17 mouse cellular contexts compared by ENCODE assay signal in genomic region chr13:3876448-3876847, GRCm38 (mm10). TPM values are rescaled to one million over a fixed set of nuclear protein-coding genes. Genes with fewer than 3 reads are reported as not detected.
DNase-seq lines count a peak whose midpoint lies in the region; ATAC-seq and TF ChIP-seq lines count a peak whose summit lies in the region.
"Had no signal": no experiment of that assay in that cellular context is flagged by ENCODE, and none has a peak within 500 bp of the region (broad histone marks: within the 10 kb centered on the region; RNA-seq: fewer than 3 reads in every experiment).

No protein-coding gene starts in this region.

- no peak overlapping the region for H3K4me3 ChIP-seq in intestine, embryonic 15.5 days (replicated peaks)
- no peak overlapping the region for H3K4me3 ChIP-seq in intestine, postnatal 0 days (ENCODE audit: low read depth, low read length)
- H3K4me3 ChIP-seq in midbrain, embryonic 16.5 days (ENCODE audit: low read depth, low read length) = no peak overlapping the region
- no peak overlapping the region for H3K4me3 ChIP-seq in midbrain, embryonic 15.5 days
- H3K4me3 ChIP-seq in stomach, postnatal 0 days (ENCODE audit: low read depth, low read length) = no peak overlapping the region
- H3K4me3 ChIP-seq: forebrain, embryonic 12.5 days; heart, embryonic 15.5 days; hindbrain, embryonic 12.5 days; kidney, embryonic 15.5 days; midbrain, embryonic 12.5 days; neural tube, embryonic 13.5 days had no signal

- H3K27ac ChIP-seq in intestine, embryonic 15.5 days = 0 out of 2 replicates have a peak overlapping the region, but pooled peaks have one; percentile 6
- H3K27ac ChIP-seq in intestine, postnatal 0 days (ENCODE audit: low read depth, low read length) = no peak overlapping the region
- H3K27ac ChIP-seq in midbrain, embryonic 16.5 days (ENCODE audit: low read length) = no peak overlapping the region
- no peak overlapping the region for H3K27ac ChIP-seq in midbrain, embryonic 15.5 days
- peak overlapping the region; percentile 35; the same call in 1 of the 2 replicates for H3K27ac ChIP-seq in stomach, postnatal 0 days (replicated peaks)
- H3K27ac ChIP-seq: forebrain, embryonic 12.5 days; heart, embryonic 15.5 days; hindbrain, embryonic 12.5 days; kidney, embryonic 15.5 days; liver, embryonic 14.5 days; midbrain, embryonic 12.5 days; neural tube, embryonic 13.5 days had no signal

- 0 out of 2 replicates have a peak, but pooled peaks cover 3% of the 10 kb centered on the region for H3K36me3 ChIP-seq in intestine, embryonic 15.5 days
- H3K36me3 ChIP-seq in intestine, postnatal 0 days (ENCODE audit: control insufficient read depth, insufficient read depth) = peaks cover 6% of the 10 kb centered on the region; the same call in 1 of the 2 replicates
- no peaks in the 10 kb centered on the region for H3K36me3 ChIP-seq in midbrain, embryonic 16.5 days (ENCODE audit: control insufficient read depth, insufficient read depth, low read length)
- H3K36me3 ChIP-seq in midbrain, embryonic 15.5 days (replicated peaks) = no peaks in the 10 kb centered on the region
- no peaks in the 10 kb centered on the region for H3K36me3 ChIP-seq in stomach, postnatal 0 days (ENCODE audit: control insufficient read depth, insufficient read depth, low read length)
- H3K36me3 ChIP-seq: heart, embryonic 15.5 days; neural tube, embryonic 13.5 days had no signal

- H3K4me1 ChIP-seq in intestine, embryonic 15.5 days (replicated peaks) = peaks cover 11% of the 10 kb centered on the region; the same call in 1 of the 2 replicates
- no peaks in the 10 kb centered on the region for H3K4me1 ChIP-seq in intestine, postnatal 0 days (replicated peaks; ENCODE audit: control insufficient read depth, insufficient read depth, low read length)
- H3K4me1 ChIP-seq in midbrain, embryonic 16.5 days (ENCODE audit: control insufficient read depth, insufficient read depth, low read length) = no peaks in the 10 kb centered on the region
- no peaks in the 10 kb centered on the region for H3K4me1 ChIP-seq in midbrain, embryonic 15.5 days
- 0 out of 2 replicates have a peak, but pooled peaks cover 3% of the 10 kb centered on the region for H3K4me1 ChIP-seq in stomach, postnatal 0 days (replicated peaks; ENCODE audit: control insufficient read depth, insufficient read depth)
- H3K4me1 ChIP-seq: forebrain, embryonic 12.5 days; hindbrain, embryonic 12.5 days; midbrain, embryonic 12.5 days; neural tube, embryonic 13.5 days had no signal

- no peak overlapping the region for H3K9ac ChIP-seq in intestine, embryonic 15.5 days
- no peak overlapping the region for H3K9ac ChIP-seq in intestine, postnatal 0 days (ENCODE audit: low read depth, low read length)
- no peak overlapping the region for H3K9ac ChIP-seq in midbrain, embryonic 16.5 days (ENCODE audit: low read depth, low read length)
- H3K9ac ChIP-seq in midbrain, embryonic 15.5 days = no peak overlapping the region
- no peak overlapping the region for H3K9ac ChIP-seq in stomach, postnatal 0 days (ENCODE audit: low read length)
- H3K9ac ChIP-seq: forebrain, embryonic 12.5 days; heart, embryonic 15.5 days; hindbrain, embryonic 12.5 days; kidney, embryonic 15.5 days; liver, embryonic 14.5 days; midbrain, embryonic 12.5 days; neural tube, embryonic 13.5 days had no signal

- no peak for TF ChIP-seq EP300 in stomach, postnatal 0 days (optimal IDR thresholded peaks at IDR 0.05)

- TF ChIP-seq CTCF in intestine, postnatal 0 days (IDR thresholded peaks at IDR 0.05; ENCODE audit: low read depth) = no peak
- TF ChIP-seq CTCF in stomach, postnatal 0 days (IDR thresholded peaks at IDR 0.05; ENCODE audit: low read depth) = no peak

- DNase-seq in layer of hippocampus, adult 9-10 months (ENCODE audit: low spot score) = peak; percentile 39
- no peak for DNase-seq in stomach, postnatal 0 days (ENCODE audit: low spot score)
- DNase-seq in thymus, postnatal 0 days (ENCODE audit: low spot score) = no peak
- DNase-seq: cerebellum, adult 2 months; gastrocnemius, postnatal 36 days; thymus, postnatal 4 days had no signal

- no peak overlapping the region for H3K4me2 ChIP-seq in intestine, embryonic 15.5 days (replicated peaks)
- no peak overlapping the region for H3K4me2 ChIP-seq in intestine, postnatal 0 days (replicated peaks; ENCODE audit: low read depth)
- no peak overlapping the region for H3K4me2 ChIP-seq in midbrain, embryonic 16.5 days (ENCODE audit: low read length)
- H3K4me2 ChIP-seq in midbrain, embryonic 15.5 days = no peak overlapping the region
- no peak overlapping the region for H3K4me2 ChIP-seq in stomach, postnatal 0 days (replicated peaks; ENCODE audit: low read depth)
- H3K4me2 ChIP-seq: forebrain, embryonic 12.5 days; heart, embryonic 15.5 days; hindbrain, embryonic 12.5 days; kidney, embryonic 15.5 days; midbrain, embryonic 12.5 days; neural tube, embryonic 13.5 days had no signal

- ATAC-seq in intestine, embryonic 15.5 days = no peak
- ATAC-seq in intestine, postnatal 0 days = no peak
- ATAC-seq in midbrain, embryonic 16.5 days = 0 out of 2 replicates have a peak, but pooled peaks have one; percentile 21
- no peak for ATAC-seq in midbrain, embryonic 15.5 days (replicated peaks)
- no peak for ATAC-seq in stomach, postnatal 0 days (ENCODE audit: low FRiP score, low TSS enrichment)

- H3K9me3 ChIP-seq in intestine, embryonic 15.5 days = no peaks in the 10 kb centered on the region
- H3K9me3 ChIP-seq in intestine, postnatal 0 days (ENCODE audit: control insufficient read depth) = no peaks in the 10 kb centered on the region
- no peaks in the 10 kb centered on the region for H3K9me3 ChIP-seq in midbrain, embryonic 16.5 days (replicated peaks; ENCODE audit: control insufficient read depth, low read length, poor library complexity, severe bottlenecking)
- H3K9me3 ChIP-seq in midbrain, embryonic 15.5 days = no peaks in the 10 kb centered on the region
- H3K9me3 ChIP-seq in stomach, postnatal 0 days (ENCODE audit: control insufficient read depth, low read length) = no peaks in the 10 kb centered on the region
- H3K9me3 ChIP-seq: forebrain, embryonic 12.5 days; heart, embryonic 15.5 days; hindbrain, embryonic 12.5 days; kidney, embryonic 15.5 days; midbrain, embryonic 12.5 days; neural tube, embryonic 13.5 days had no signal

- H3K27me3 ChIP-seq in intestine, embryonic 15.5 days (replicated peaks) = no peaks in the 10 kb centered on the region
- H3K27me3 ChIP-seq in intestine, postnatal 0 days (replicated peaks; ENCODE audit: control insufficient read depth, insufficient read depth, low read length) = no peaks in the 10 kb centered on the region
- H3K27me3 ChIP-seq in midbrain, embryonic 16.5 days (ENCODE audit: control insufficient read depth, insufficient read depth, low read depth, low read length) = no peaks in the 10 kb centered on the region
- no peaks in the 10 kb centered on the region for H3K27me3 ChIP-seq in midbrain, embryonic 15.5 days (replicated peaks)
- H3K27me3 ChIP-seq in stomach, postnatal 0 days (ENCODE audit: control insufficient read depth, insufficient read depth, low read length) = no peaks in the 10 kb centered on the region
- H3K27me3 ChIP-seq: forebrain, embryonic 12.5 days; heart, embryonic 15.5 days; hindbrain, embryonic 12.5 days; kidney, embryonic 15.5 days; midbrain, embryonic 12.5 days; neural tube, embryonic 13.5 days had no signal

- WGBS in intestine, embryonic 15.5 days = 60% methylated on average over 6 of the region's 6 CpGs
- 69% methylated on average over 6 of the region's 6 CpGs for WGBS in intestine, postnatal 0 days
- WGBS in midbrain, embryonic 16.5 days = 86% methylated on average over 6 of the region's 6 CpGs
- 82% methylated on average over 6 of the region's 6 CpGs for WGBS in midbrain, embryonic 15.5 days
- 42% methylated on average over 6 of the region's 6 CpGs for WGBS in stomach, postnatal 0 days

RNA-seq across cellular contexts. Expression of gene Calm5, which starts 22.5 kb away (rescaled TPM):
- not detected in 2 replicates for polyA plus RNA-seq in intestine, embryonic 15.5 days (2015; fragmentation: Nextera tagmentation; extraction: Ambion mirVana)
- not detected in 2 replicates for polyA plus RNA-seq in intestine, postnatal 0 days (2015; fragmentation: Nextera tagmentation; extraction: Ambion mirVana)
- polyA plus RNA-seq in midbrain, embryonic 16.5 days (2015; fragmentation: Nextera tagmentation; extraction: Ambion mirVana) = not detected in 2 replicates
- not detected in 2 replicates for polyA plus RNA-seq in midbrain, embryonic 15.5 days (2015; fragmentation: Nextera tagmentation; extraction: Ambion mirVana)
- polyA plus RNA-seq in stomach, postnatal 0 days (2015; fragmentation: Nextera tagmentation; extraction: Ambion mirVana) = 0.18 TPM in 1 of 2 replicates, not detected in the other
- 0.39 TPM in 1 of 2 replicates, not detected in the other for polyA plus RNA-seq in thymus, postnatal 0 days (2015; fragmentation: Nextera tagmentation; extraction: Ambion mirVana)
- polyA plus RNA-seq: cerebellum, adult 2 months; forebrain, embryonic 12.5 days; heart, embryonic 15.5 days; hindbrain, embryonic 12.5 days; kidney, embryonic 15.5 days; liver, embryonic 14.5 days; midbrain, embryonic 12.5 days; neural tube, embryonic 13.5 days had no signal

RNA-seq across cellular contexts. Expression of gene Calm4, which starts 38.9 kb away (rescaled TPM):
- not detected in 2 replicates for polyA plus RNA-seq in intestine, embryonic 15.5 days (2015; fragmentation: Nextera tagmentation; extraction: Ambion mirVana)
- polyA plus RNA-seq in intestine, postnatal 0 days (2015; fragmentation: Nextera tagmentation; extraction: Ambion mirVana) = not detected in 2 replicates
- not detected in 2 replicates for polyA plus RNA-seq in midbrain, embryonic 16.5 days (2015; fragmentation: Nextera tagmentation; extraction: Ambion mirVana)
- polyA plus RNA-seq in midbrain, embryonic 15.5 days (2015; fragmentation: Nextera tagmentation; extraction: Ambion mirVana) = not detected in 2 replicates
- 280 and 324 TPM in 2 replicates for polyA plus RNA-seq in stomach, postnatal 0 days (2015; fragmentation: Nextera tagmentation; extraction: Ambion mirVana)
- 1.4 and 1.9 TPM in 2 replicates for polyA plus RNA-seq in thymus, postnatal 0 days (2015; fragmentation: Nextera tagmentation; extraction: Ambion mirVana)
- polyA plus RNA-seq: cerebellum, adult 2 months; forebrain, embryonic 12.5 days; hindbrain, embryonic 12.5 days; liver, embryonic 14.5 days; midbrain, embryonic 12.5 days; neural tube, embryonic 13.5 days had no signal

RNA-seq across cellular contexts. Expression of gene Net1, which starts 41.6 kb away (rescaled TPM):
- 124 and 131 TPM in 2 replicates for polyA plus RNA-seq in intestine, embryonic 15.5 days (2015; fragmentation: Nextera tagmentation; extraction: Ambion mirVana)
- polyA plus RNA-seq in intestine, postnatal 0 days (2015; fragmentation: Nextera tagmentation; extraction: Ambion mirVana) = 106 and 109 TPM in 2 replicates
- polyA plus RNA-seq in midbrain, embryonic 16.5 days (2015; fragmentation: Nextera tagmentation; extraction: Ambion mirVana) = 10.0 and 10.5 TPM in 2 replicates
- polyA plus RNA-seq in midbrain, embryonic 15.5 days (2015; fragmentation: Nextera tagmentation; extraction: Ambion mirVana) = 10.7 and 12.2 TPM in 2 replicates
- polyA plus RNA-seq in stomach, postnatal 0 days (2015; fragmentation: Nextera tagmentation; extraction: Ambion mirVana) = 54.6 and 59.1 TPM in 2 replicates
- polyA plus RNA-seq in thymus, postnatal 0 days (2015; fragmentation: Nextera tagmentation; extraction: Ambion mirVana) = 41.6 and 44.1 TPM in 2 replicates

RNA-seq across cellular contexts. Expression of gene Tubal3, which starts 41.6 kb away (rescaled TPM):
- 31.1 and 36.0 TPM in 2 replicates for polyA plus RNA-seq in intestine, embryonic 15.5 days (2015; fragmentation: Nextera tagmentation; extraction: Ambion mirVana)
- 44.1 and 58.4 TPM in 2 replicates for polyA plus RNA-seq in intestine, postnatal 0 days (2015; fragmentation: Nextera tagmentation; extraction: Ambion mirVana)
- not detected in 2 replicates for polyA plus RNA-seq in midbrain, embryonic 16.5 days (2015; fragmentation: Nextera tagmentation; extraction: Ambion mirVana)
- not detected in 2 replicates for polyA plus RNA-seq in midbrain, embryonic 15.5 days (2015; fragmentation: Nextera tagmentation; extraction: Ambion mirVana)
- polyA plus RNA-seq in stomach, postnatal 0 days (2015; fragmentation: Nextera tagmentation; extraction: Ambion mirVana) = not detected in 2 replicates
- polyA plus RNA-seq in thymus, postnatal 0 days (2015; fragmentation: Nextera tagmentation; extraction: Ambion mirVana) = not detected in 2 replicates
- polyA plus RNA-seq: cerebellum, adult 2 months; forebrain, embryonic 12.5 days; heart, embryonic 15.5 days; hindbrain, embryonic 12.5 days; kidney, embryonic 15.5 days; liver, embryonic 14.5 days; midbrain, embryonic 12.5 days; neural tube, embryonic 13.5 days had no signal

Comparison
In these comparisons a context has a peak if more than half of its experiments do, and no peak if none do; other contexts are left out.
1. H3K27ac ChIP-seq: peak in intestine, embryonic 15.5 days (single experiment) and stomach, postnatal 0 days (single experiment); none in intestine, postnatal 0 days (single experiment), midbrain, embryonic 16.5 days (single experiment) and midbrain, embryonic 15.5 days (single experiment).
2. RNA of gene Calm4, which starts 38.9 kb away (polyA plus RNA-seq): 280 to 324 TPM in stomach, postnatal 0 days; 1.4 to 1.9 TPM in thymus, postnatal 0 days, not detected in midbrain, embryonic 16.5 days, not detected in midbrain, embryonic 15.5 days, not detected in intestine, embryonic 15.5 days and not detected in intestine, postnatal 0 days; every median in the first group is over 10 times any median in the second.